Mouse (Mus musculus) heart, embryonic 14.5 days (tissue): ENCODE measurements around the gene Abhd14a. TPM values are rescaled to one million over a fixed set of nuclear protein-coding genes. Genes with fewer than 3 reads are reported as not detected.

ENCODE experiments used
- ATAC-seq: fragments of 200-750 bp; cut with Nextera tagmentation; 2 replicates; pipeline ENCODE4 v1.8.0; 2017; ENCODE audit warnings: low read depth, moderate TSS enrichment; ENCODE audit not compliant: insufficient number of reproducible peaks, insufficient read depth, low FRiP score
- H3K27ac ChIP-seq, 2 experiments: fragments of 200-500 bp in 1 of 2; fragments of 300-500 bp in 1 of 2; sonication (generic) in 1 of 2; replicated peaks in 1 of 2; 2 replicates each; pipeline ENCODE4 v1.5.1; 2012 to 2014; ENCODE audit warnings: low read depth in 2 of 2, low read length in 2 of 2, control low read depth in 1 of 2, mild to moderate bottlenecking in 1 of 2, mixed read lengths in 1 of 2; ENCODE audit not compliant: control insufficient read depth in 1 of 2, insufficient read depth in 1 of 2
- H3K27me3 ChIP-seq: fragments of 300-500 bp; sonication (generic); 2 replicates; pipeline ENCODE4 v1.6.1; 2014; ENCODE audit warnings: mild to moderate bottlenecking, low read length, control low read depth; ENCODE audit not compliant: control insufficient read depth, insufficient read depth
- H3K36me3 ChIP-seq: fragments of 300-500 bp; sonication (generic); 2 replicates; pipeline ENCODE4 v1.6.1; 2014; ENCODE audit warnings: mild to moderate bottlenecking, control low read depth, low read length, mixed read lengths; ENCODE audit not compliant: control insufficient read depth, insufficient read depth
- H3K4me1 ChIP-seq, 2 experiments: fragments of 200-500 bp in 1 of 2; fragments of 300-500 bp in 1 of 2; sonication (generic) in 1 of 2; 2 replicates each; pipeline ENCODE4 v1.6.1; 2012 to 2014; ENCODE audit warnings: low read length in 2 of 2, control low read depth in 1 of 2, mixed read lengths in 1 of 2; ENCODE audit not compliant: control insufficient read depth in 2 of 2, insufficient read depth in 2 of 2
- H3K4me2 ChIP-seq: fragments of 300-500 bp; sonication (generic); 2 replicates; pipeline ENCODE4 v1.6.1; 2014; ENCODE audit warnings: mild to moderate bottlenecking, low read length
- H3K4me3 ChIP-seq, 2 experiments: fragments of 200-500 bp in 1 of 2; fragments of 300-500 bp in 1 of 2; sonication (generic) in 1 of 2; 2 replicates each; pipeline ENCODE4 v1.5.1; 2012 to 2014; ENCODE audit warnings: low read length in 2 of 2, mild to moderate bottlenecking in 2 of 2, control low read depth in 1 of 2, low read depth in 1 of 2, moderate library complexity in 1 of 2; ENCODE audit not compliant: control insufficient read depth in 1 of 2, insufficient read depth in 1 of 2
- H3K9ac ChIP-seq: fragments of 300-500 bp; sonication (generic); 2 replicates; pipeline ENCODE4 v1.6.1; 2014; ENCODE audit warnings: mild to moderate bottlenecking, low read length
- H3K9me3 ChIP-seq: fragments of 300-500 bp; sonication (generic); 2 replicates; pipeline ENCODE4 v1.6.1; 2016; ENCODE audit warnings: low read length, control low read depth; ENCODE audit not compliant: control insufficient read depth
- WGBS: fragments of 180-500 bp; shearing (Covaris S2); extraction: QIAGEN DNeasy Blood & Tissue Kit; methylation state at CpG from one replicate; pipeline ENCODE4 v1.1.7; 2014; 5-methylcytosine and 5-hydroxymethylcytosine counted together
- polyA plus RNA-seq: library from polyadenylated mRNA; unstranded; fragments of >200 nt; fragmentation: Nextera tagmentation; extraction: Ambion mirVana; gene quantifications from 2 replicates; pipeline ENCODE4 v1.2.1, GENCODE M21; 2014

Abhd14a gene
- polyA plus RNA-seq, 1 experiment from 2014 or later: 55.9 TPM

GRCm38 (mm10) chr9:106417841-106418625 lies 29.4 kb downstream of the Abhd14a start:
- H3K4me2 ChIP-seq: peak overlapping the region; percentile 79
- H3K27me3 ChIP-seq: 0 out of 2 replicates have a peak, but pooled peaks cover 3% of the 10 kb centered on the region
- peak overlapping the region; percentile 22 to 23; a peak in 3 of 4 replicates for H3K4me3 ChIP-seq
- H3K27ac ChIP-seq: peak overlapping the region in 1 of 2 experiments; percentile 78; a peak in 3 of 4 replicates
- peak overlapping the region; percentile 67 for H3K9ac ChIP-seq
- H3K9me3 ChIP-seq: no peaks in the 10 kb centered on the region
- no peaks in the 10 kb centered on the region for H3K36me3 ChIP-seq
- ATAC-seq: peak; percentile 67
- peaks cover 24% of the 10 kb centered on the region in 2 experiments for H3K4me1 ChIP-seq
- 14% methylated on average over 29 of the region's 29 CpGs for WGBS

- H3K27me3 ChIP-seq: 0 out of 2 replicates have a peak, but pooled peaks cover 3% of the 10 kb centered on the region
- H3K4me3 ChIP-seq: no peak overlapping the region
- H3K27ac ChIP-seq: peak overlapping the region; percentile 42 to 78; a peak in 2 of 4 replicates
- WGBS: 46% methylated on average over 6 of the region's 6 CpGs
- ATAC-seq: no peak
- no peak overlapping the region for H3K4me2 ChIP-seq
- H3K4me1 ChIP-seq: peaks cover 26 to 30% of the 10 kb centered on the region in 2 experiments
- H3K9me3 ChIP-seq: no peaks in the 10 kb centered on the region
- no peaks in the 10 kb centered on the region for H3K36me3 ChIP-seq
- no peak overlapping the region for H3K9ac ChIP-seq
These were observed 30.7 kb downstream of the Abhd14a start for GRCm38 (mm10) chr9:106416826-106417225.

- Histone ChIP-seq H3K36me3 (no peaks in the 10 kb centered on the region), H3K27me3 (no peaks in the 10 kb centered on the region), H3K4me2 (no peak overlapping the region), H3K27ac (no peak overlapping the region), H3K4me3 (no peak overlapping the region), H3K9me3 (no peaks in the 10 kb centered on the region), H3K9ac (no peak overlapping the region), H3K4me1 (peaks cover 24 to 35% of the 10 kb centered on the region in 2 experiments)
- WGBS: 84% methylated on average over 5 of the region's 5 CpGs
- ATAC-seq: no peak
These were observed 33.9 kb downstream of the Abhd14a start for GRCm38 (mm10) chr9:106413606-106414005.

- Histone ChIP-seq H3K36me3 (no peaks in the 10 kb centered on the region), H3K9me3 (no peaks in the 10 kb centered on the region), H3K4me2 (no peak overlapping the region), H3K9ac (no peak overlapping the region), H3K27ac (no peak overlapping the region), H3K4me1 (peaks cover 14 to 26% of the 10 kb centered on the region in 2 experiments), H3K4me3 (no peak overlapping the region), H3K27me3 (no peaks in the 10 kb centered on the region)
- 80% methylated on average over 3 of the region's 3 CpGs for WGBS
- ATAC-seq: no peak
These were observed 35.3 kb downstream of the Abhd14a start for GRCm38 (mm10) chr9:106412210-106412609.

- peaks cover 14 to 26% of the 10 kb centered on the region in 2 experiments for H3K4me1 ChIP-seq
These were observed 35.7 kb downstream of the Abhd14a start for GRCm38 (mm10) chr9:106411729-106412128.

GRCm38 (mm10) chr9:106411091-106411594 lies 36.3 kb downstream of the Abhd14a start:
- Histone ChIP-seq H3K9me3 (no peaks in the 10 kb centered on the region), H3K4me1 (peaks cover 20 to 32% of the 10 kb centered on the region in 2 experiments), H3K27ac (no peak overlapping the region), H3K27me3 (no peaks in the 10 kb centered on the region), H3K36me3 (no peaks in the 10 kb centered on the region), H3K4me3 (no peak overlapping the region), H3K9ac (no peak overlapping the region), H3K4me2 (no peak overlapping the region)
- 52% methylated on average over 9 of the region's 9 CpGs for WGBS
- no peak for ATAC-seq

More at GRCm38 (mm10) chr9:106411729-106412128, 35.7 kb downstream of the Abhd14a start:
- Histone ChIP-seq H3K4me2 (no peak overlapping the region), H3K9me3 (no peaks in the 10 kb centered on the region), H3K27me3 (no peaks in the 10 kb centered on the region), H3K4me3 (no peak overlapping the region), H3K9ac (no peak overlapping the region), H3K36me3 (no peaks in the 10 kb centered on the region), H3K27ac (no peak overlapping the region)
- ATAC-seq: no peak
- 46% methylated on average over 6 of the region's 6 CpGs for WGBS

- H3K36me3 ChIP-seq: no peaks in the 10 kb centered on the region
- H3K9ac ChIP-seq: no peak overlapping the region; the same call in 1 of the 2 replicates
- ATAC-seq: no peak
- H3K4me3 ChIP-seq: no peak overlapping the region
- no peak overlapping the region for H3K27ac ChIP-seq
- H3K4me1 ChIP-seq: peaks cover 28 to 38% of the 10 kb centered on the region in 2 experiments
- 88% methylated on average over 2 of the region's 2 CpGs for WGBS
- no peaks in the 10 kb centered on the region for H3K27me3 ChIP-seq
- H3K9me3 ChIP-seq: no peaks in the 10 kb centered on the region
- H3K4me2 ChIP-seq: no peak overlapping the region
These were observed 37.3 kb downstream of the Abhd14a start for GRCm38 (mm10) chr9:106410086-106410650.
